Mouse (Mus musculus) forebrain, embryonic 12.5 days (tissue): Measurements from ENCODE around the gene Syt1. TPM values are rescaled to one million over a fixed set of nuclear protein-coding genes. Genes with fewer than 3 reads are reported as not detected.

Source experiments
- ATAC-seq: fragments of 200-750 bp; cut with Nextera tagmentation; 2 replicates; pipeline ENCODE4 v1.8.0; 2017; ENCODE audit warnings: moderate TSS enrichment; ENCODE audit not compliant: low FRiP score
- H3K27ac ChIP-seq: fragments of 300-500 bp; sonication (generic); 2 replicates; pipeline ENCODE4 v1.5.1; 2016; ENCODE audit warnings: mild to moderate bottlenecking
- H3K27me3 ChIP-seq: fragments of 300-500 bp; sonication (generic); 2 replicates; pipeline ENCODE4 v1.6.1; 2016; ENCODE audit warnings: mild to moderate bottlenecking
- H3K36me3 ChIP-seq: fragments of 300-500 bp; sonication (generic); replicated peaks from 2 replicates; pipeline ENCODE4 v1.6.1; 2016; ENCODE audit warnings: mild to moderate bottlenecking
- H3K4me1 ChIP-seq: fragments of 300-500 bp; sonication (generic); 2 replicates; pipeline ENCODE4 v1.6.1; 2016
- H3K4me2 ChIP-seq: fragments of 300-500 bp; sonication (generic); 2 replicates; pipeline ENCODE4 v1.6.1; 2016; ENCODE audit warnings: mild to moderate bottlenecking, moderate library complexity
- H3K4me3 ChIP-seq: fragments of 300-500 bp; sonication (generic); replicated peaks from 2 replicates; pipeline ENCODE4 v1.5.1; 2016; ENCODE audit warnings: mild to moderate bottlenecking
- H3K9ac ChIP-seq: fragments of 300-500 bp; sonication (generic); 2 replicates; pipeline ENCODE4 v1.6.1; 2016; ENCODE audit warnings: mild to moderate bottlenecking
- H3K9me3 ChIP-seq: fragments of 300-500 bp; sonication (generic); 2 replicates; pipeline ENCODE4 v1.6.1; 2016
- WGBS: fragments of 180-500 bp; shearing (Covaris S2); methylation state at CpG from one replicate; pipeline ENCODE4 v1.1.7; 2016; 5-methylcytosine and 5-hydroxymethylcytosine counted together
- polyA plus RNA-seq: library from polyadenylated mRNA; unstranded; fragments of >200 nt; fragmentation: Nextera tagmentation; extraction: Ambion mirVana; gene quantifications from 2 replicates; pipeline ENCODE4 v1.2.1, GENCODE M21; 2016

Syt1 gene
- polyA plus RNA-seq, 1 experiment from 2014 or later: 33.7 TPM

GRCm38 (mm10) chr10:108936838-108937430, 73.8 kb downstream of the Syt1 start:
- H3K4me2 ChIP-seq: no peak overlapping the region
- H3K27me3 ChIP-seq: no peaks in the 10 kb centered on the region
- no peak overlapping the region for H3K27ac ChIP-seq
- H3K9me3 ChIP-seq: no peaks in the 10 kb centered on the region
- WGBS: 80% methylated on average over 10 of the region's 10 CpGs
- no peak for ATAC-seq
- H3K4me3 ChIP-seq: no peak overlapping the region
- no peaks in the 10 kb centered on the region for H3K4me1 ChIP-seq
- H3K36me3 ChIP-seq: no peaks in the 10 kb centered on the region
- no peak overlapping the region for H3K9ac ChIP-seq

- H3K27me3 ChIP-seq: no peaks in the 10 kb centered on the region
- no peak overlapping the region for H3K9ac ChIP-seq
- H3K9me3 ChIP-seq: no peaks in the 10 kb centered on the region
- H3K4me1 ChIP-seq: no peaks in the 10 kb centered on the region
- no peak for ATAC-seq
- no peaks in the 10 kb centered on the region for H3K36me3 ChIP-seq
- H3K4me3 ChIP-seq: no peak overlapping the region
- no peak overlapping the region for H3K27ac ChIP-seq
- no peak overlapping the region for H3K4me2 ChIP-seq
- 82% methylated on average over 3 of the region's 3 CpGs for WGBS
These were observed 80.5 kb downstream of the Syt1 start for GRCm38 (mm10) chr10:108930299-108930698.

- no peak for ATAC-seq
- Histone ChIP-seq H3K4me1 (no peaks in the 10 kb centered on the region), H3K27ac (no peak overlapping the region), H3K4me3 (no peak overlapping the region), H3K9ac (no peak overlapping the region), H3K9me3 (no peaks in the 10 kb centered on the region), H3K27me3 (no peaks in the 10 kb centered on the region), H3K4me2 (no peak overlapping the region), H3K36me3 (no peaks in the 10 kb centered on the region)
- WGBS: 85% methylated on average over 6 of the region's 6 CpGs
These were observed 81.1 kb downstream of the Syt1 start for GRCm38 (mm10) chr10:108929676-108930075.

GRCm38 (mm10) chr10:108905264-108905663, 105.5 kb downstream of the Syt1 start:
- Histone ChIP-seq H3K27me3 (no peaks in the 10 kb centered on the region), H3K9ac (no peak overlapping the region), H3K36me3 (0 out of 2 replicates have a peak, but pooled peaks cover 5% of the 10 kb centered on the region), H3K4me1 (no peaks in the 10 kb centered on the region), H3K9me3 (no peaks in the 10 kb centered on the region), H3K4me3 (no peak overlapping the region), H3K4me2 (no peak overlapping the region), H3K27ac (no peak overlapping the region)
- ATAC-seq: no peak
- WGBS: 95% methylated on average over 1 of the region's 1 CpGs

- ATAC-seq: no peak
- Histone ChIP-seq H3K9me3 (no peaks in the 10 kb centered on the region), H3K27ac (no peak overlapping the region), H3K9ac (no peak overlapping the region), H3K4me3 (no peak overlapping the region), H3K36me3 (0 out of 2 replicates have a peak, but pooled peaks cover 5% of the 10 kb centered on the region), H3K4me2 (no peak overlapping the region), H3K4me1 (no peaks in the 10 kb centered on the region), H3K27me3 (no peaks in the 10 kb centered on the region)
- WGBS: 84% methylated on average over 4 of the region's 4 CpGs
These were observed 106.4 kb downstream of the Syt1 start for GRCm38 (mm10) chr10:108904371-108904770.

- Histone ChIP-seq H3K9me3 (no peaks in the 10 kb centered on the region), H3K4me2 (no peak overlapping the region), H3K9ac (no peak overlapping the region), H3K36me3 (0 out of 2 replicates have a peak, but pooled peaks cover 3% of the 10 kb centered on the region), H3K4me1 (no peaks in the 10 kb centered on the region), H3K4me3 (no peak overlapping the region), H3K27me3 (no peaks in the 10 kb centered on the region), H3K27ac (no peak overlapping the region)
- ATAC-seq: no peak
- 88% methylated on average over 5 of the region's 5 CpGs for WGBS
These were observed 114.3 kb downstream of the Syt1 start for GRCm38 (mm10) chr10:108896529-108896928.

GRCm38 (mm10) chr10:108893288-108893687, 117.5 kb downstream of the Syt1 start:
- Histone ChIP-seq H3K9ac (no peak overlapping the region), H3K4me1 (no peaks in the 10 kb centered on the region)
- 96% methylated on average over 6 of the region's 6 CpGs for WGBS

GRCm38 (mm10) chr10:108892441-108892840, 118.3 kb downstream of the Syt1 start:
- Histone ChIP-seq H3K9me3 (no peaks in the 10 kb centered on the region), H3K4me1 (no peaks in the 10 kb centered on the region), H3K27me3 (no peaks in the 10 kb centered on the region), H3K9ac (no peak overlapping the region), H3K27ac (no peak overlapping the region), H3K36me3 (no peaks in the 10 kb centered on the region), H3K4me3 (no peak overlapping the region), H3K4me2 (no peak overlapping the region)
- 83% methylated on average over 1 of the region's 1 CpGs for WGBS
- no peak for ATAC-seq

More at GRCm38 (mm10) chr10:108893288-108893687, 117.5 kb downstream of the Syt1 start:
- no peaks in the 10 kb centered on the region for H3K27me3 ChIP-seq
- no peak overlapping the region for H3K27ac ChIP-seq
- ATAC-seq: no peak
- H3K36me3 ChIP-seq: no peaks in the 10 kb centered on the region
- H3K9me3 ChIP-seq: no peaks in the 10 kb centered on the region
- H3K4me3 ChIP-seq: no peak overlapping the region
- no peak overlapping the region for H3K4me2 ChIP-seq

GRCm38 (mm10) chr10:108889084-108889483, 121.7 kb downstream of the Syt1 start:
- WGBS: 88% methylated on average over 4 of the region's 4 CpGs

GRCm38 (mm10) chr10:108886781-108887180, 124.0 kb downstream of the Syt1 start:
- Histone ChIP-seq H3K27ac (no peak overlapping the region), H3K9me3 (no peaks in the 10 kb centered on the region), H3K4me2 (no peak overlapping the region), H3K9ac (no peak overlapping the region), H3K36me3 (no peaks in the 10 kb centered on the region), H3K4me3 (no peak overlapping the region), H3K4me1 (no peaks in the 10 kb centered on the region), H3K27me3 (no peaks in the 10 kb centered on the region)
- ATAC-seq: no peak

More at GRCm38 (mm10) chr10:108889084-108889483, 121.7 kb downstream of the Syt1 start:
- Histone ChIP-seq H3K36me3 (no peaks in the 10 kb centered on the region), H3K4me2 (no peak overlapping the region), H3K27me3 (no peaks in the 10 kb centered on the region), H3K9me3 (no peaks in the 10 kb centered on the region), H3K4me1 (no peaks in the 10 kb centered on the region), H3K27ac (no peak overlapping the region), H3K4me3 (no peak overlapping the region), H3K9ac (no peak overlapping the region)
- ATAC-seq: no peak

GRCm38 (mm10) chr10:108885769-108886168, 125.0 kb downstream of the Syt1 start:
- 91% methylated on average over 1 of the region's 1 CpGs for WGBS
- ATAC-seq: no peak
- Histone ChIP-seq H3K27ac (no peak overlapping the region), H3K27me3 (no peaks in the 10 kb centered on the region), H3K4me2 (no peak overlapping the region), H3K9me3 (no peaks in the 10 kb centered on the region), H3K4me1 (no peaks in the 10 kb centered on the region), H3K36me3 (no peaks in the 10 kb centered on the region), H3K4me3 (no peak overlapping the region), H3K9ac (no peak overlapping the region)

GRCm38 (mm10) chr10:108884520-108884919, 126.3 kb downstream of the Syt1 start:
- Histone ChIP-seq H3K4me1 (no peaks in the 10 kb centered on the region; the same call in 1 of the 2 replicates), H3K9ac (no peak overlapping the region), H3K27ac (no peak overlapping the region), H3K4me3 (no peak overlapping the region), H3K9me3 (no peaks in the 10 kb centered on the region), H3K4me2 (no peak overlapping the region), H3K27me3 (no peaks in the 10 kb centered on the region), H3K36me3 (no peaks in the 10 kb centered on the region)
- WGBS: 52% methylated on average over 1 of the region's 1 CpGs
- no peak for ATAC-seq

- ATAC-seq: no peak
- Histone ChIP-seq H3K36me3 (no peaks in the 10 kb centered on the region), H3K4me2 (no peak overlapping the region), H3K27me3 (no peaks in the 10 kb centered on the region), H3K9ac (no peak overlapping the region), H3K4me1 (no peaks in the 10 kb centered on the region; the same call in 1 of the 2 replicates), H3K27ac (no peak overlapping the region), H3K4me3 (no peak overlapping the region), H3K9me3 (no peaks in the 10 kb centered on the region)
- 81% methylated on average over 2 of the region's 2 CpGs for WGBS
These were observed 130.4 kb downstream of the Syt1 start for GRCm38 (mm10) chr10:108880372-108880771.
